Mouse (Mus musculus): ENCODE data around the gene Morc4. TPM values are rescaled to one million over a fixed set of nuclear protein-coding genes. Genes with fewer than 3 reads are reported as not detected.

The Morc4 gene
- polyA plus RNA-seq, 1 experiment: 40.4 TPM

DNA sequence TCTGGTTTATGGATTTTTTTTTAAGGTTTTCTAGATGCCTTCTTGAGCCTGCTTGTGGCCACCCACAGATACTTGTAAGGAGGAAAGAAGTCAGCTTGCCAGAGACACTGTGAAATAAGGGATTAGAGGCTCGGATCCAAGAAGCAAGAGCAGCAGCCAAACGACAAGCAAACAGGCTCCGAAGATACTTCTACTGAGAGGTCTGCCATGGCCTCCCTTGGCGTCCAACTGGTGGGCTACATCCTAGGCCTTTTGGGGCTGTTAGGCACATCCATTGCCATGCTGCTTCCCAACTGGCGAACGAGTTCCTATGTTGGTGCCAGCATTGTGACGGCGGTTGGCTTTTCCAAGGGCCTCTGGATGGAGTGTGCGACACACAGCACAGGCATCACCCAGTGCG lies 63.0 kb downstream of the Morc4 start:
- no peak overlapping the region for H3K27ac ChIP-seq (ENCODE audit: insufficient read depth, low read length)

GRCm38 (mm10) chrX:139808085-139808484 lies 63.4 kb downstream of the Morc4 start:
- TF ChIP-seq POLR2A (IDR thresholded peaks at IDR 0.05; ENCODE audit: low read depth, low read length) (no peak), CTCF (IDR thresholded peaks at IDR 0.05; ENCODE audit: borderline replicate concordance, insufficient read depth, low read length) (no peak)
- no peaks in the 10 kb centered on the region for H3K4me1 ChIP-seq (ENCODE audit: control insufficient read depth, insufficient read depth, low read length)
- no peak overlapping the region for H3K4me3 ChIP-seq (ENCODE audit: insufficient read depth, low read length)
- H3K27ac ChIP-seq (ENCODE audit: insufficient read depth, low read length): no peak overlapping the region

More for the DNA sequence above, 63.0 kb downstream of the Morc4 start:
- Histone ChIP-seq H3K4me1 (ENCODE audit: control insufficient read depth, insufficient read depth, low read length) (no peaks in the 10 kb centered on the region), H3K4me3 (ENCODE audit: insufficient read depth, low read length) (no peak overlapping the region)
- TF ChIP-seq POLR2A (IDR thresholded peaks at IDR 0.05; ENCODE audit: low read depth, low read length) (no peak), CTCF (IDR thresholded peaks at IDR 0.05; ENCODE audit: borderline replicate concordance, insufficient read depth, low read length) (no peak)

DNA sequence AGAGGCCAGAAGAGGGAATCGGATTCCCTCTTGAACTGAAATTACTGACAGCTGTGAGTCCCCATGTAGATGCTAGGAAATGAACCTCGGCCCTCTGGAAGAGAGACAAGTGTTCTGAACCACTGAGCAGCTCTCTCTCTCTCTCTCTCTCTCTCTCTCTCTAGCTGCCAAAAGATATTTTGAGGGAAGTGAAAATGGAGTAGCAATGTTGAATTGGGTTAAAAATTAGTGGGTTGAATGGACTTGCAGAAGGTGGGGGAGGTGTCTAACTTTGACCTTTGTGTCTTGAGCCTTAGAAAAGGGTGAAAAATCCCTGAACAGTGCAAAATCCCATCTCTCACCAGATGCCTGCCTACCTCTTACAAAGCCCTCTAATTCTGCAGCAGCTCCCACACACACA lies 64.1 kb downstream of the Morc4 start:
- Histone ChIP-seq H3K27ac (ENCODE audit: insufficient read depth, low read length) (no peak overlapping the region), H3K4me3 (ENCODE audit: insufficient read depth, low read length) (no peak overlapping the region), H3K4me1 (ENCODE audit: control insufficient read depth, insufficient read depth, low read length) (no peaks in the 10 kb centered on the region)
- no peak for TF ChIP-seq POLR2A (IDR thresholded peaks at IDR 0.05; ENCODE audit: low read depth, low read length)
- TF ChIP-seq CTCF (IDR thresholded peaks at IDR 0.05; ENCODE audit: borderline replicate concordance, insufficient read depth, low read length): no peak

DNA sequence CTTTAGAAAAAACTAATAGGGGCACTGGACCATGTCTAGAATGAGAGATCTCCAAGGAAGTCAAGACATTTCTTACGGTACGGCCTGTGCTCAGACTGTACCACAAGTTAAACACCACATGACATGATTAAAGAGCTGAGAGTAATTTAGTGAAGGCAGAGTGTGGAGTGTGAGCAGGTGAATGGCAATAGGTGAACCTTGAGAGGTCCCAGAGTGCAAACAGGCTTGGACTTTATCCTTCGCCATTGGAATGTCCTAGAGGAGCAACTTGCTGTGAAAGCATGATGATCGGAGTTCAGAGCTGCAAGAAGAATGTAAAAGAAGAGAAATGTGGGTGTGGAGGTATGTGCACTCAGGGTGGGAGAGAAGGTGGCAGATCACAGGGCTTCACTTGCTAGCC lies 65.6 kb downstream of the Morc4 start:
- no peak overlapping the region for H3K4me3 ChIP-seq (ENCODE audit: insufficient read depth, low read length)
- no peak overlapping the region for H3K27ac ChIP-seq (ENCODE audit: insufficient read depth, low read length)
- no peaks in the 10 kb centered on the region for H3K4me1 ChIP-seq (ENCODE audit: control insufficient read depth, insufficient read depth, low read length)
- TF ChIP-seq POLR2A (IDR thresholded peaks at IDR 0.05; ENCODE audit: low read depth, low read length) (no peak), CTCF (IDR thresholded peaks at IDR 0.05; ENCODE audit: borderline replicate concordance, insufficient read depth, low read length) (no peak)

DNA sequence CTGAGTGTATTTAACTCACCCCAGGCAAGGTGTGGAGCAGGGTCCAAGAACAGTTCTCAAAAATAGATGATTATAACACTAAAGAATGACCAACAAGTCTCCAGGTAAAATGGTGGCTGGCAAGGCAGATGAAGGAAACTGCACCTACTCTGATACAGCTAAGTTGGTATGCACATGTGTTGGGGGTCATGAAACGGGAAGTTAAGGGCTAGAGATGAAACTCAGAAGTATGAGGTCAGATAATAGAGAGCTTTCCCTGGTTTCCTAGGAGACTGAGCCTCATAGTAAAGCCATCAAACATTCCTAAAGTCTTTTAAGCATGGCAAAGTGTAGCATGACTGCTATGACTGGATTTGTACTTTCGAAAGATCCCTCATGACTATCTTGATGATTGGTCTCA lies 68.4 kb downstream of the Morc4 start:
- no peak for TF ChIP-seq POLR2A (IDR thresholded peaks at IDR 0.05; ENCODE audit: low read depth, low read length)
- no peak for TF ChIP-seq CTCF (IDR thresholded peaks at IDR 0.05; ENCODE audit: borderline replicate concordance, insufficient read depth, low read length)
- Histone ChIP-seq H3K4me1 (ENCODE audit: control insufficient read depth, insufficient read depth, low read length) (no peaks in the 10 kb centered on the region), H3K27ac (ENCODE audit: insufficient read depth, low read length) (no peak overlapping the region), H3K4me3 (ENCODE audit: insufficient read depth, low read length) (no peak overlapping the region)

DNA sequence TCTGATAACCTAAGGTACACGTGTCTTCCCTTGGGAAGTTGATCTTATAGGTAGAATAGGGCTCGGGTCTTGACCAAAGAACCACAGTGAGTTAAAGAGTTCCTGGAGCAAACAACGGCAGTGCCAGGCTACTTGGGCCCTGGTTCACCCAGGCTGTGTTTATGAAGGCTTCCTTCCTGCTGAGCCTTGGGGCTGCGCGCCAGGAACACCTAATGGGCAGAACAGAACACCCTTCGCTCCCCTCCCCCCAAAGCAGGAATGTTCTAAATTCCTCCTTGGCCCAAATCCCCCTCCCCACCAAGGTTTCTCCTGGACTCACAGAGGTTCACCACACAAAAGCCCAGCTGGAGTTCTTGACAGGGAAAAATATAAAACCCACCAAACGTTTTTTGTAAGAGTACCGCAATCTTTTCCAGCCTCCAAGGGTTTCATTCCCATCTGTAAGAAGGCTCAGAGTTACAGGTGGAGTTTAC lies 71.0 kb downstream of the Morc4 start, which contains the start of gene Cldn2:
Gene Cldn2, plus strand, starts transcription at position 423 of the 473 bp plus-strand sequence.
- H3K27ac ChIP-seq (ENCODE audit: insufficient read depth, low read length): no peak within 1 kb of the TSS
- no peak within 1 kb of the TSS for H3K4me3 ChIP-seq (ENCODE audit: insufficient read depth, low read length)
- H3K4me1 ChIP-seq (ENCODE audit: control insufficient read depth, insufficient read depth, low read length): no peaks in the 10 kb centered on the region
- TF ChIP-seq POLR2A (IDR thresholded peaks at IDR 0.05; ENCODE audit: low read depth, low read length): no peak
- no peak for TF ChIP-seq CTCF (IDR thresholded peaks at IDR 0.05; ENCODE audit: borderline replicate concordance, insufficient read depth, low read length)

GRCm38 (mm10) chrX:139799953-139800352 lies 71.5 kb downstream of the Morc4 start:
- H3K4me1 ChIP-seq (ENCODE audit: control insufficient read depth, insufficient read depth, low read length): no peaks in the 10 kb centered on the region
- no peak overlapping the region for H3K27ac ChIP-seq (ENCODE audit: insufficient read depth, low read length)

GRCm38 (mm10) chrX:139797875-139798274 lies 73.6 kb downstream of the Morc4 start:
- no peak for TF ChIP-seq CTCF (IDR thresholded peaks at IDR 0.05; ENCODE audit: borderline replicate concordance, insufficient read depth, low read length)
- TF ChIP-seq POLR2A (IDR thresholded peaks at IDR 0.05; ENCODE audit: low read depth, low read length): no peak
- no peak overlapping the region for H3K4me3 ChIP-seq (ENCODE audit: insufficient read depth, low read length)
- H3K27ac ChIP-seq (ENCODE audit: insufficient read depth, low read length): no peak overlapping the region
- H3K4me1 ChIP-seq (ENCODE audit: control insufficient read depth, insufficient read depth, low read length): no peaks in the 10 kb centered on the region

More at GRCm38 (mm10) chrX:139799953-139800352, 71.5 kb downstream of the Morc4 start:
- TF ChIP-seq CTCF (IDR thresholded peaks at IDR 0.05; ENCODE audit: borderline replicate concordance, insufficient read depth, low read length) (no peak), POLR2A (IDR thresholded peaks at IDR 0.05; ENCODE audit: low read depth, low read length) (no peak)
- no peak overlapping the region for H3K4me3 ChIP-seq (ENCODE audit: insufficient read depth, low read length)

DNA sequence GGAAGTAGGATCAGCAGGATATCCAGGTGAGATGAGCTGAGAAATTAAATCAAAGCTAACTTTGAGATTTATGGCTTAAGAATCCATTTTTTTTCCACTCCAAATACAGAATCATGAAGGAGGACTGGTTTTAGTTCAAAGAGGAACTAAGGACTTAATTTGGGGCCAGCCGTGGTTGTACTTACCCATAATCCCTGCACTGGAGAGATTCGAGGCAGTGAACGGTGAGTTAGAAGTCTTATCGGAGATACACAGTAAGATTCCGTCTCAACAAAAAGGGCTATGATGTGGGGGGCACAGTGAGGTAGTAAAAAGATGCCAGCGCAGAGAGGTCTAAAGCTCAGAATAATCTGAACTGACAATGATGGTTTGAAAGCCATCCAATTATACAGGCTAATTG lies 75.4 kb downstream of the Morc4 start:
- H3K27ac ChIP-seq (ENCODE audit: insufficient read depth, low read length): no peak overlapping the region
- TF ChIP-seq CTCF (IDR thresholded peaks at IDR 0.05; ENCODE audit: borderline replicate concordance, insufficient read depth, low read length) (no peak), POLR2A (IDR thresholded peaks at IDR 0.05; ENCODE audit: low read depth, low read length) (no peak)

DNA sequence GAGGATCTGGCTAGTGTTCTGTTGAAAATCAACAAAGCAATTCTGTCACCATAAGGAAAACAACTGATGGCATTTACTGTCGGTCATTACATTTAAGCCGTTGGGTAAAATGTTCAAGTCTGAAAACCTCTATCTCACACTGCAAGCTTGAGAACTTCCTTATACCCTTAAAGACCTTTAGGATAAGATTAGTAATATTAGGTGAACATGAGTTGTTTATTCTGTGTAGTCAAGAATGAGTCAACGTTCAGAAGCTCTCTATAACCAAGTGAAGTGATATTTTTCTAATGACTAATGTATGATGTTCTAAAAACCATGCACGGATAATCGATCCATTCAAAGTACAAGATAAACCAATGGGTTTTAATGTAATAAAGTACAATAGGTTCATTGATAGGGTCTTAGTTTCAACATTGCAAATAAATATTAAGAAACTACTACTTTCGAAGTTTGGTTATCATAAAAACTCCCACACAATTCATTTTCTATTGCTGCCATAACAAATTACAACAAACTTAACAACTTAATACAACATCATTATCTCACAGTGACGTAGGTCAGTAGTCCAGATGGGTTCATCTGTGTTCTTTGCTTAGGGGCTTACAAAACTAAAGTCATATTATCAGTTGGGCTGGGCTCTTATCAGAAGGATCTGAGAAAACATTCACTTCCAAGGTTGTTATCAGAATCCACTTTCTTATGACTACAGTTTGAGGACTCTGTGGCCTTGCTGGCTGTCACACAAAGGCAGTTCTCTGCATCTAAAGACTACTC lies 77.2 kb downstream of the Morc4 start:
- no peaks in the 10 kb centered on the region for H3K4me1 ChIP-seq (ENCODE audit: control insufficient read depth, insufficient read depth, low read length)
- H3K4me3 ChIP-seq (ENCODE audit: insufficient read depth, low read length): no peak overlapping the region
- H3K27ac ChIP-seq (ENCODE audit: insufficient read depth, low read length): no peak overlapping the region
- no peak for TF ChIP-seq POLR2A (IDR thresholded peaks at IDR 0.05; ENCODE audit: low read depth, low read length)

More for the DNA sequence above, 75.4 kb downstream of the Morc4 start:
- Histone ChIP-seq H3K4me3 (ENCODE audit: insufficient read depth, low read length) (no peak overlapping the region), H3K4me1 (ENCODE audit: control insufficient read depth, insufficient read depth, low read length) (no peaks in the 10 kb centered on the region)
